22 mouse cellular contexts compared by ENCODE assay signal in genomic region chr14:37189795-37190194, GRCm38 (mm10). TPM values are rescaled to one million over a fixed set of nuclear protein-coding genes. Genes with fewer than 3 reads are reported as not detected.
A peak's percentile ranks its signal among the peaks of the same experiment; 100 is the strongest.
DNase-seq lines count a peak whose midpoint lies in the region; ATAC-seq and TF ChIP-seq lines count a peak whose summit lies in the region.
"Had no signal": no experiment of that assay in that cellular context is flagged by ENCODE, and none has a peak within 500 bp of the region (broad histone marks: within the 10 kb centered on the region; RNA-seq: fewer than 3 reads in every experiment).

No protein-coding gene starts in this region.

- H3K4me3 ChIP-seq in limb, embryonic 14.5 days (replicated peaks; ENCODE audit: low read length), result no peak overlapping the region
- H3K4me3 ChIP-seq in limb, embryonic 10.5 days, result no peak overlapping the region
- no peak overlapping the region for H3K4me3 ChIP-seq in kidney, embryonic 16.5 days (ENCODE audit: low read length)
- H3K4me3 ChIP-seq: embryonic facial prominence, embryonic 15.5 days; gastrocnemius, adult 2 months; hindbrain, embryonic 13.5 days had no signal

- TF ChIP-seq POLR2A in limb, embryonic 14.5 days (IDR thresholded peaks at IDR 0.05; ENCODE audit: borderline replicate concordance, extremely low read depth, insufficient read depth, insufficient read length), result no peak

- ATAC-seq in limb, embryonic 14.5 days (ENCODE audit: low FRiP score, low read depth), result no peak
- ATAC-seq in kidney, embryonic 16.5 days (ENCODE audit: low FRiP score, low TSS enrichment), result no peak
- ATAC-seq: CD4-positive, CD25-positive, alpha-beta regulatory T cell, adult 4 months; forebrain, embryonic 14.5 days; forebrain, postnatal 0 days had no signal

- WGBS in limb, embryonic 14.5 days, result 62% methylated on average over 5 of the region's 5 CpGs
- 89% methylated on average over 5 of the region's 5 CpGs for WGBS in limb, embryonic 10.5 days
- 68% methylated on average over 5 of the region's 5 CpGs for WGBS in kidney, embryonic 16.5 days

- H3K9ac ChIP-seq in limb, embryonic 14.5 days (ENCODE audit: low read depth, low read length, severe bottlenecking), result no peak overlapping the region
- H3K9ac ChIP-seq in kidney, embryonic 16.5 days (replicated peaks; ENCODE audit: low read length), result no peak overlapping the region
- H3K9ac ChIP-seq: embryonic facial prominence, embryonic 15.5 days; forebrain, postnatal 0 days; hindbrain, embryonic 13.5 days had no signal

- H3K4me1 ChIP-seq in limb, embryonic 14.5 days (ENCODE audit: control insufficient read depth, insufficient read depth, low read length), result no peaks in the 10 kb centered on the region
- H3K4me1 ChIP-seq in limb, embryonic 10.5 days, result no peaks in the 10 kb centered on the region
- H3K4me1 ChIP-seq in kidney, embryonic 16.5 days (ENCODE audit: insufficient read depth, low read length), result no peaks in the 10 kb centered on the region
- H3K4me1 ChIP-seq: embryonic facial prominence, embryonic 15.5 days; hindbrain, embryonic 13.5 days had no signal

- no peak overlapping the region for H3K4me2 ChIP-seq in limb, embryonic 14.5 days (replicated peaks; ENCODE audit: low read depth, low read length, severe bottlenecking)
- H3K4me2 ChIP-seq in kidney, embryonic 16.5 days (replicated peaks; ENCODE audit: low read depth, low read length), result no peak overlapping the region
- H3K4me2 ChIP-seq: embryonic facial prominence, embryonic 15.5 days; heart, embryonic 11.5 days; hindbrain, embryonic 13.5 days had no signal

- no peaks in the 10 kb centered on the region for H3K36me3 ChIP-seq in limb, embryonic 14.5 days (ENCODE audit: control insufficient read depth, insufficient read depth, low read length)
- H3K36me3 ChIP-seq in limb, embryonic 10.5 days, result no peaks in the 10 kb centered on the region
- no peaks in the 10 kb centered on the region for H3K36me3 ChIP-seq in kidney, embryonic 16.5 days (ENCODE audit: insufficient read depth, low read length)
- H3K36me3 ChIP-seq: embryonic facial prominence, embryonic 15.5 days; hindbrain, embryonic 13.5 days had no signal

- DNase-seq in limb, embryonic 14.5 days (ENCODE audit: low spot score), result peak; percentile 5
- DNase-seq in limb, embryonic 10.5 days (ENCODE audit: low spot score), result no peak
- DNase-seq in mesoderm, embryonic 11.5 days (ENCODE audit: low read depth, low spot score), result peak; percentile 2
- peak; percentile 8 for DNase-seq in retina, embryonic 14.5 days (ENCODE audit: low spot score)
- DNase-seq in ovary, postnatal 10 days (ENCODE audit: low spot score), result no peak
- DNase-seq: adrenal gland, adult 2 months; adrenal gland, postnatal 14 days; cerebellum, adult 11-12 months; cerebellum, adult 8-10 months; cerebellum, postnatal 10 days; cerebellum, postnatal 36 days; embryo, embryonic 11 days; forebrain, postnatal 0 days; gastrocnemius, adult 2 months; gastrocnemius, postnatal 14 days; heart, adult 11 months had no signal

- H3K27me3 ChIP-seq in limb, embryonic 14.5 days (ENCODE audit: control insufficient read depth, insufficient read depth, low read length), result no peaks in the 10 kb centered on the region
- H3K27me3 ChIP-seq in limb, embryonic 10.5 days (ENCODE audit: low read depth, poor library complexity, severe bottlenecking), result no peaks in the 10 kb centered on the region
- no peaks in the 10 kb centered on the region for H3K27me3 ChIP-seq in kidney, embryonic 16.5 days (ENCODE audit: insufficient read depth, low read length)
- H3K27me3 ChIP-seq: embryonic facial prominence, embryonic 15.5 days; hindbrain, embryonic 13.5 days had no signal

- H3K27ac ChIP-seq in limb, embryonic 14.5 days (replicated peaks; ENCODE audit: low read depth, low read length), result no peak overlapping the region
- H3K27ac ChIP-seq in limb, embryonic 10.5 days, result no peak overlapping the region
- H3K27ac ChIP-seq in kidney, embryonic 16.5 days (ENCODE audit: low read length), result no peak overlapping the region
- H3K27ac ChIP-seq: embryonic facial prominence, embryonic 15.5 days; gastrocnemius, adult 2 months; hindbrain, embryonic 13.5 days had no signal

- no peaks in the 10 kb centered on the region for H3K9me3 ChIP-seq in limb, embryonic 14.5 days (ENCODE audit: control insufficient read depth, low read length)
- H3K9me3 ChIP-seq in limb, embryonic 10.5 days (replicated peaks), result no peaks in the 10 kb centered on the region
- H3K9me3 ChIP-seq in kidney, embryonic 16.5 days (ENCODE audit: low read length), result no peaks in the 10 kb centered on the region
- H3K9me3 ChIP-seq: embryonic facial prominence, embryonic 15.5 days; hindbrain, embryonic 13.5 days had no signal

RNA-seq across cellular contexts. Expression of gene Ghitm, which starts 54.7 kb away (rescaled TPM):
- 79.7 and 84.9 TPM in 2 replicates for polyA plus RNA-seq in limb, embryonic 14.5 days (2012; rRNA removed)
- 169 and 170 TPM in 2 replicates for polyA plus RNA-seq in limb, embryonic 14.5 days (2014; fragmentation: Nextera tagmentation; extraction: Ambion mirVana)
- 182 TPM in 2 replicates for polyA plus RNA-seq in limb, embryonic 10.5 days (2016; fragmentation: Nextera tagmentation; extraction: Ambion mirVana)
- polyA plus RNA-seq in kidney, embryonic 16.5 days (2015; fragmentation: Nextera tagmentation; extraction: Ambion mirVana), result 259 and 277 TPM in 2 replicates

Comparison
In these comparisons a context has a peak if more than half of its experiments do, and no peak if none do; other contexts are left out.
1. DNase-seq: peak in limb, embryonic 14.5 days (single experiment), mesoderm, embryonic 11.5 days (single experiment) and retina, embryonic 14.5 days (single experiment); none in limb, embryonic 10.5 days (single experiment) and ovary, postnatal 10 days (single experiment).